Mouse (Mus musculus) kidney, adult 11 months (tissue): ENCODE results near the gene P2rx1.

Experiments
- DNase-seq: peaks from one replicate; pipeline ENCODE4 v3.0.0; 2022

P2rx1 gene

DNA sequence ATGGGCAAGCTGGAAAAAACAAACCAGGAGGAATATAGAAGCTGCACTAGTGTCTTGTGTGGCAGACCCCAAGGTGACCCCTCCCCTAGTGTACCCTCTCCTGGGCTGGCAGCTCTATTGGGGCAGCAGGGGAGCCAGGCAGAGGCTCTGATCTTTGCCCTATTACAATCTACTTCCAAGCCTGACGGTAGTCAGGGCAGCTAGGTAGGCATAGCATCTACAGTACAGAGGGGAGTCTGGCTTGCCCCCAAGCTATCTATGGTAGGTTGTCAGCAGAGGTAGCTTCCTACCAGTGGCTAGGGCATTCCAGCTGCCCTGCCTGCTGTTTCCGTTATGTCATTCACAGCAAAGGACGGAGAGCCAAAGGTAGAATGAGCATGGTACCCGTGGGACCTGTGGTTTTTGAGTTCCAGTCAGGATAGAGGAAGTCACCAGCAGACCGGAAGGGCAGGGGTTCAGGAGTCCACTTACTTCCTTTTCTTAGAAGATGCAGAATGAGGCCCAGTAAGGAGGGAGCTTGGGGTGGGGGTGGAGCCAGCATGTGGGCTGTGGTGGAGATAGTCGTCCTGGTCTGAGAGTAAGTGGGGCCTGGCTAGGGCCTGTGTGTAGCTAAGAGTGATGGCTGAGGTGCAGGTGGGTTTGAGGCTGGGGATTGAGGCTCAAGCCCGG lies 25.5 kb downstream of the P2rx1 start:
- DNase-seq = peak; percentile 43

DNA sequence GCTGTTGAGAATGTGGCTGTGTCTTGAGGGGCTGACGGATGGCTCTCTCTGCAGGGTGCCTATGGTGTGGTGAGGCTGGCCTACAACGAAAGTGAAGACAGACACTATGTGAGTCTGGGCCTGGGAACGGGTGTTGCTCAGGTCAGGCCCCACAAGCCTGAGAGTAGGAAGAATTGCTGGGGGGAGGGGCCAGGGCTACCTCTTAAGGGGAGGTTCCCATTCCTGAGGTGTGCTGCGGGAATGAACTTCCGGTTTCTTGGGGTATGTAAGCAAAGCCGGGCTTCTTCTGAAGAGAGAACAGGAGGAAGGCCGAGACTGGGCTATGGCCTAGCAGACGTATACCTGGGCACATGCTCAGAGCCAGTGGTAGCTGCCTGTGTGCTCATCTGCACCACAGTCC lies 28.1 kb downstream of the P2rx1 start:
- no peak for DNase-seq

DNA sequence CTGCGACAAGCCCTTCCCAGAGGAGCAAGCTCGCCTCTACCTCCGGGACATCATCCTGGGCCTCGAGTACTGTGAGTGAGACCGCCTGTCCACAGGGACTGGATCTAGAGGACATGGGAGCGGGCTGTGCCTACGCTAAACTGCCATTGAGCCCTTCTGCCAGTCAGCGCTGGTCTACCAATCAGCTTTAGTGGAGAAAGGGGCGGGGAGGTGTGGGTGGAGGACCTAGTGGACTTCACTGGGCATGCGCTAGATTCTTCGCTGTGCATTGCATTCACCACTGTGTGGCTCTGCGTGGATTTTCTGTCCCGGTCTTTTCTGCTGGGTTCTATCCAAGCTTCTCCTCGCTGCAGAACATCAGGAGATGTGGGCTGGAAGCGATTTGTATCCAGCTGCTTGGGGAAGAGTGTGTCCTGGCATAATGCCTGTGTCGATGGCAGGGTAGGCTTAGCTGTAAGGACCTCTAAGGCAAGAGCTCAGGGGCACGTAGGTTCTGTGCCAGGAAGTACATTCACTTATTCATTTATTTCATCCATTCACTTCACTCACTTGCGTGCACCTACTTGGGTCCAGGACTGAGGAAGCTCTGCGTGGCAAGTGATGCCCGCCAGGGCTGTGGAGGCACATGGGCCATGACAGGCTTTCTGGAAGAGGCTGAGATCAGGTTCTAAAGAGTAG lies 32.1 kb downstream of the P2rx1 start:
- DNase-seq = peak; percentile 92

DNA sequence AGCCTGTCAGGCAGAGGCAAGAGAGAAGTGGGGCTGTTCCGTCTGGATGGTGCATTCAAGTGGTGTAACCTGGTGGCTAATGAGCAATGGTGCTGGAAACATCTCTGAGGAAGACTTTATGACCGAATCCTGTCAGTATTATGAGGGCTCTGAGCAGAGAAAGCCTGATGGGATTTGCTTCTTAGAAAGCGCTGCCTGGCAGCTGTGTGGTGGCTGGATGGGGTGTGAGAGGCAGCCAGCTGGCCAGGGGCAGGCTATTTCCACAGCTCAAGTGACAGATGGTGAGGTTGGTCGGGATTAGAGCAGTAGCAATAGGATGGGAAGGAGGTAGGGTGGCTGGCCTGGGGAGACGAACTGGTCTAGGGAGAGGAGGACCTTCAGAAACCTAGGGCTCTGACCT lies 32.6 kb downstream of the P2rx1 start:
- no peak for DNase-seq

DNA sequence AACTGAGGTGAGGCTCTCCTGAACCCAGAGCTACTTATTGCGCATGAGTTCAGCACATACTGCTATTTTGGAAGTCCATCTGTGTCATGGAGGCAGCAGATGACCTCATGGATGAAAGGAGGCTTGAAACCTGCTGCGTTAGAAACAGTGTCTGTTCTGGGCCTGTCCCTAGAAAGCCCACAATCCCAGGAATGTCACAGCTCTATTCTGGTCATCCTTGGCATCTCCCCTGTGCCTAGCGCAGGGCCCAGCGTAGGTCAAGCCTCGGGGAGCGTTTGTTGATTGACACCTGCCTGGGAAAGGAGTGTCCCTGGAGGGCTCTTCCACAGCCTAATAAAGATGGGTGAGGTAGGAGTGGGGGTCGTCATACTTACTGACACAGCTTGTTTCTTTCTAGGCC lies 37.2 kb downstream of the P2rx1 start:
- DNase-seq = no peak

DNA sequence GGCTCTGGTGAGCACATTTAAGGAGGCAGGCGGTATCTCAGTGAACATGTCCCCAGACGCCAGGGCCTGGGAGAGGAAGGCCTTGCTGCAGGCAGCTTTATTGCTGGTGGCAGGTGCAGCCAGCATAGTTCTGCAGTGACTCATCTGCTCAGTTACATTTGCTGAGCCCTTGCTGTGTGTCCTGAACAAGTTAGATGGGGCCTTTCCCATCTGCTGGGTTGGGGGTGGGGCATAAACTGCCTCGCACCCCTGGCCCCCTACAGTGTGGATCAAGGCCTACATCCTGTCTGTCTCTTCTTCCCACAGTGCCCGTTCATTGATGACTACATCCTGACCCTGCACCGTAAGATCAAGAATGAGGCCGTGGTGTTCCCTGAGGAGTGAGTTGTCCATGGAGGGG lies 38.0 kb downstream of the P2rx1 start:
- no peak for DNase-seq

DNA sequence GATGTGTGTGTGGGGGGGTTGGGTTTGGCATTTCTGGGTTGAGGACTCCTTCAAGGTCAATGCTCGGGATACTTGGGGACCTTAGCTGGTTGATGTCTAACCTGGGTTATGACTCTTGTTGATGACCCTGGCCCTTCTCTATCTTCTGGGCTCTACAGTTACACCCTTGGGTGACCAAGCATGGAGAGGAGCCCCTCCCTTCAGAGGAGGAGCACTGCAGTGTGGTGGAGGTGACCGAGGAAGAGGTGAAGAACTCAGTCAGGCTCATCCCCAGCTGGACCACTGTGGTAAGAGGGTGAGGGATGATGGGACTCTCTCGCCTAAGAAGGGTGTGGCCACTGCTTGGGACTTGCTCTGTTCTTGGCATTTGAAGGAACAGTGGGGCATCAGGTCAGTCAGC lies 38.8 kb downstream of the P2rx1 start:
- peak; percentile 39 for DNase-seq

DNA sequence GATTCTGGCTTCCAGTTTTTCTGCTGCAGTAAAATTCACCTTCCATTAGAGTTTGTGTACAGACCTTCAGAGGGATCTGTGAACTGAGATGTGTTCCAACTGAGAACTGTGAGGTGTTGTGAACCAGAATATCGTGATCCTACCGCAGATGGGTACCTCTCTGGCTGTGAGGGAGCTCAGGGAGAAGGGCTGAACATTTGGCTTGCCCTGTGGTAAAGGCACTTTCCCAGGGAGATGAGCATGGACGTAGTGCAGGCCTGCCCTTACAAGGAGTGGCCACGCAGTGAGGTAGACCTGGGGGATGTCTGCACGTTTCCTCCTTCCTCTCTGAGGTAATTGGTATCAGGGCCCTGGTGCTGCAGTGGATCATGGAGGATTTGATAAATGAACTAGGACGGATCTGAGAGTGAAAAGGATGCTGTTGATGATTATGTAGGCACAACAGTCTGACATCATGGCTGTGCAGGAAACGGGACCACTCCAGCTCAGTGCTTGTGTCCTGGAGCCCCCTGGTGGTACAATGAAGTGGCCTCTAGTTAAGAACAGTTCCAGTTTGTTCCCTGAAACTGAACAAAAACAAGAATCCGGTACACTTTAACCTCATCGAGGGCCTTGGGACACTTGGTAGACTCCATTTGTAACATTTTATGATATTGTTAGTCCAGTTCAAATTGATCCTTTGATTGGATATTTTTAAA lies 40.3 kb downstream of the P2rx1 start:
- no peak for DNase-seq

DNA sequence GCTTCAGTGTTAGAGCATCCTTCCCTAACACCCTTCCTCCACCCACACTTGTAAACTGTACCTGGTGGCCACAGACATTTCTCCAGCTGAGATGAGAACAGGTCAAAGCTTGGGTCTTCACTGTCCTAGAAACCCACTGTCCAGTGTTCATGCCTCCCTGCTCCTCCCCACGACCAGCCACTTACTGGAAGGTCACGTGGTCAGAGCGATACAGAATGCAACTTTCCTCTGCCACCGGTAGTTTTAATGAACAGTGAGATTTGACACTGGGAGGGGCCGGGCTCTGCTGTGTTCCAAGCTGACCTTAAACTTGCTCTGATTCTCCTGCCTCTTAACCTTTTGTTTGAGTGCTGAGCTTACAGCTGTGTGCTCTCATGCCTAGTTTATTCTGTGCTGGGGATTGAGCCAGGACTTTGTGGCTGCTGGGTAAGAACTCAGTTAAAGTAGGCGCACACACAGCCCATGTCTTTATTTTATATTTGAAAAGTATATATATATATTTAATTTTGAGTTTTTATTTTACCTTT lies 45.4 kb downstream of the P2rx1 start:
- DNase-seq = no peak

DNA sequence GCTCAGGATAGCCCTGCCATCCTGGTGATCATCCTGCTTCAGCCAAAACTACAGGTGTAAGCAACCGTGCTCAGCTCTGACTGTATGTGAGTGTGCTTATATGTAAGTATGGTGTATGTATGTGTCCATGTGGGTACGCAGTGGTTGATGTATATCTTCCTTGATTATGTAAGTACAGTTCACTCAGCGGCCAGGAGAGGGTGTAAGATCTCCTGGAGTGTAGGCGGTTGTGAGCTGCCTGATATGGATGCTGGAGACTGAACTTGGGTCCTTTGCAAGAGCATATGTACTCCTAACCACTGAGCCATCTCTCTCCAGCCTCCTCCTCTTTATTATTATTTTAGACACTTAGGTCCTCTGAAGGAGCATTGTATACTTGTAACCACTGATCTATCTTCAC lies 45.9 kb downstream of the P2rx1 start:
- DNase-seq = no peak

DNA sequence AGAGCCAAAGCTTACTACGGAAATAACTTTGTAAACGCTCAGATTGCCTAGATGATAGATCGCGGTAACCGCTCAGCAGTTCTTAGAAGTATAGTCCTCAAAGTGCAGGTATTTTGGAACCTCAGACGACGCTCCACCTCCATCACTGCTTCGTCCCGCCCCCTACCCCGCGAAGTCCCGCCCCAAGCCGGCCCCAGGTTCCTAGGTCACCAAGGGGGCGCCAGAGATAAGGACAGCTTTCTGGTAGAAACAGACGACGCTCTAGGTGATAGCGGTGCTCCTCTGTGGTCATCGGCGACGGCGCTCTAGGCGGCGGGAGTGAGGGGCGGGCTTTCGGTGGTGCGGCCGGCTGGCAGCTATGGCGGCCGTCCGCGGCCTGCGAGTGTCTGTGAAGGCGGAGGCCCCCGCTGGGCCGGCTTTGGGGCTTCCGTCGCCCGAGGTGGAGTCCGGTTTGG lies 48.7 kb downstream of the P2rx1 start, which contains the start of gene Ncbp3:
Ncbp3 (plus strand) TSS at position 242 of the 455 bp plus-strand sequence.
- DNase-seq = peak; percentile 96

DNA sequence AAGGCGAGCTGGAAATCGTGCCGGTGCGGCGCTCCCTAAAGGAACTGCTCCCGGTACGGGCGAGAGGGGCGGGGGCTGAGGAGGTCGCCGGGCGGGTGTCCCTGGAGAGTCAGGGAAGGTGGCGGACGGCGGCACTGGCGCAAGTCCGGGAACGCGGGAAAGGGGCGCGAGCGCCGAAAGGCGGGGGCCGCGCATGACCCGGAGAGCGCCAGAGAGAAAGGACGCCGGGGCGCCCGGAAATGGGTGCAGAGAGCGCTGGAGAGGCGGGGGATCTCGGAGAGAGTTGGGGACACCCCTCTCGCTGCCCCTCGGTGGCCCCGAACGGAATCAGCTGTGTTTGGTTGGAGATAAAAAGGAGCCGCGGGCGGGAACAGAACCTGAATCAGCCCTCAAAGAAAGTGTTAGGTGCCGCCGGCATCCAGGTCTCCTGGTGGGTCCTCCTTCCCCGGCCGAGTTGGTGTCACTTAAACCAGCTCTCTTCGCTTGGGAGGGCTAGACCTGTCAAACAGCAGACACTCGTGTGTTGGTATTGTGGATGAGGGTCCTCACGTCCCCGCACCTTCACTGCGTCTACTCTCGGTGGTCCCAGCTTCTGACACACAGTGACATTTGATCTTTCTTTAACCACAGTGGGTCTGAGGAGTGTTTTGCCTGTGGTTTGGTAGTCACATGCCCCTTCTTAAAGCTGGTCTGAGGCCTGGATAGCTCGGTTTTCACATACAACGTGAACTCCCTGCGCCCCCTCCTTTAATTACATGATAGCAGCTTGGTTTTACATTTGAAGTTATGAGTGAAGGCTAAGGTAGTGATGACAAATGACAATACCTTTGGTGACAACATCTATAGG lies 49.4 kb downstream of the P2rx1 start:
- no peak for DNase-seq

DNA sequence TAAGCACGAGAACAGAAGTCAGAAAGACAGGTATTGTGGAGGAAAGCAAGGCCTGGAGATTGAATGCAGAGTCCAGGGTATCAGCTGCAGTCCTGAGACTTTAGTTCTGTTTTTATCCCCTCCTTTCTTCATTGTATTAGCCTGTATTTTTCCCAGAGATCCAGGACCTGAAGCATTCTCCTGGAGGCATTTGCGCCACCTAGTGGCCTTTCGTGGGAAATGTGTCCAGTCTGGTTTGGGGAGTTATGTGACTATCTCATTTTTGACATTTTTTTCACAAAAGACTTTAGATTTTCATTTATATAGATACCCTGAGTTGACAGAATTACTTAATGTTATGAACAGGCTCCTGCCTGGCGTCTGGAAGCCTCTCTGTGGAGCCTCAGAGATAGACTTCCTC lies 50.4 kb downstream of the P2rx1 start:
- DNase-seq = peak; percentile 50

DNA sequence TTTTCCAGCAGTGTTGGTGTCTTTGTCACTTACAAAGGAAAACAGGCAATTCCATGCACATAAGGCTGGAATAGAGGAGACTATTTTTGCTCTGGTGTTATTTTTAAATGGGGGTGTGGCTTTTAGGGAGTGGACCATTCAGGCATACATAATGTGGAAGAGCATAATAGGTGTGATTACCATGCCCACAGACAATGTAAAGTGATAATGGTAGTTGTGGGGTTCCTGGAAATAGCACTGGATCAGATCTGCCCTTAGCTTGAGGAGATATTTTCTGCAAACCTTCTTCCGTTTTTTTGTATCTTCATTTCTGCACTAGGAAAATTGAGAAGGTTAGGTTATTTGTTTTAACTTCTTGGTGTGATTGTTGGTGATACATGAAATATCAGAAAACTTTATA lies 53.9 kb downstream of the P2rx1 start:
- DNase-seq = no peak

DNA sequence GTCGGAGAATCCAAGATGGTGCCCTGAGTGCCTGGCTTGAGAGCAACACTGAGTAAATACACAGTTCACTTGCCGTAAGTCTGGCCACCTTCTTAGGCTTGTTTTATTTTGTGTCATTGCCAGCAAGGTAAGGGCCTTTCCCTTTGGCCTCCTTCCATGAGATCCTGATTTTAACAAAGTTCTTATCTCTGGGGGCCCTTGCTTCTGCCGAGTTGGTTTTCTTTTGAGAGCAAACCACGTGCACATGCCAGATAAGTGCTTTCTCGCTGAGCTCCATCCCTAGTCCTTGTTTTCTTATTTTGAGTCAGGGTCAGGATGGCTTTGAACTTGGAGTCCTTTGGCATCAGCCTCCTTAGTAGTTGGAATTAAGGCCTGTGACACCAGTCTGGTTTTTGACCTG lies 58.8 kb downstream of the P2rx1 start:
- DNase-seq = no peak

DNA sequence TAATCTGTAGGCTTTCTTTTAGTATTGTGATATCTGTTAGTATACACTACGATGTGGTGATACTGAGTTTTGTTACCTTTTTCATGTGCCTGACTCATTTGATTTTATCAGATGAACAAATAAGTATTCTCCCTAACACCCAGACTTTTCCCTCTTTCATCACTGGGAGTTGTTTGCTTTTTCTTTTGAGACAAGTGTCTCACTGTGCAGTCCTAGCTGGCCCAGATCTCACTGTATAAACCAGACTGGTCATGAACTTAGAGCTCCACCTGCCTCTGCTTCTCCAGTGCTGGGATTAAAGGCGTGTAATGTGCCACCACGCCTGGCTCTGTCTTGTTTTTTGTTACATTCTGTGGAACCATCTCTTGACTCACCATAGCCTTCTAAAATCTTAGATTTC lies 60.7 kb downstream of the P2rx1 start:
- no peak for DNase-seq

DNA sequence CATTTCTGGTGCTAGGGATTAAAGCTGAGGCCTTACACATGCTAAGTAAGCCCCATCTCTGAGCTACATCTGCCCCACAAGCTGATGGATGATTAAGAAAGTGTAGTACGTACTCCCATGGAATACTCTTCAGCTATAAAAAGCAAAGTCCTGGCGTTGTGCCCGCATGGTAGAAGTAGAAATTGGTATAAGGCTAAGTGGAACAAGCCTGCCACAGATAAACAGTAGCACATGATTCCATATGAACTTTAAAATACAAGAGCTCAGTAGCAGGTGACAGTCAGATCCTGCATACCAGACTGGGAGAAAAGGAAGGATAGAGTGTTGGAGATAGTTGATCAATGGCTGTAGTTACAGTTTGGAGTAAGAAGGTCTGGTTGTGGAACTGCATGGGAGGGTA lies 62.5 kb downstream of the P2rx1 start:
- no peak for DNase-seq
